Mouse (Mus musculus) lung, adult 2 months (tissue): ENCODE data around the gene Rap1b.

ENCODE experiments used
- CTCF ChIP-seq: fragments of 200-500 bp; IDR thresholded peaks from 2 replicates; pipeline ENCODE4 v1.5.1; 2011; ENCODE audit warnings: mild to moderate bottlenecking, low read length, control low read depth; ENCODE audit not compliant: insufficient read depth
- POLR2A ChIP-seq: fragments of 200-500 bp; IDR thresholded peaks from 2 replicates; pipeline ENCODE4 v1.6.1; 2011; ENCODE audit warnings: low read depth, mild to moderate bottlenecking, control low read depth, low read length, borderline replicate concordance; ENCODE audit errors: extremely low read depth

DNA sequence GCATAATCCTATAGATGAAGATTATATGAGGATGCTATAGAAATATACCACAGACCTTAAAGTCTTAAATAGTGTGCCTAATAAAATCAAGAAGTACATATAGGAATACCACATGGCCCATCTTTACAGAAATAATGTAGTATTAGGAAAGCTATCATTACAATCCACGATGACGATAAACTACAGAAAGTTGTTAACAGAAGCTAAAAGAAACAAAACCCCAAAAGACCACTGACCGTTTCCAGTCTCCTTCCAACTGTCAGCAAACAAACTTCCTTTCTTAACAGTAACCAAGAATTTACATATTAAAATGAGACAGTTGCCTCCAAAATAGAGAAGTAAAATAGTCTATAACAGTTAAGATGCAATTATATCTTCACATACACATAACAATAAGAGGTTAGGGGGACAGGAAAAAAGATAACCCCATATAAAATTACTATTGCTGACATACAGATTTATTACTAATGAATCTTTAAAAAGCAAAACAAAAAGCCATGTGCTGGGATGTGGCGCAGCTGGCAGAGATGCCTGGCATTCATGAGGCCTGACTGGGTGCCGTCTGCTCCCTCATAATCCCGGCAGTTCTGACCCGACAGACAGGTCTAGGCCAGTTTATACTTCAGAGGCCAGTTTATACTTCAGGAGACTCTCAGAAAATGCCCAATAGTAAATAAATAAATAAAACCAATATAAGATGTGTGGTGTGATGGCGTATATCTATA is 66.1 kb downstream of the Rap1b start:
- no peak for TF ChIP-seq CTCF
- no peak for TF ChIP-seq POLR2A
